Mouse (Mus musculus) stomach, postnatal 0 days (tissue): ENCODE measurements at regions not wholly inside any gene's neighbourhood (a gene's known extent, or its start where the extent isn't known, plus 50 kb on each side); places are given as distances from the start of the nearest gene placed in this dataset.

ENCODE experiments used
- ATAC-seq: fragments of 200-750 bp; cut with Nextera tagmentation; 2 replicates; pipeline ENCODE4 v1.8.0; 2017; ENCODE audit not compliant: low FRiP score, low TSS enrichment
- DNase-seq: peaks from one replicate; pipeline ENCODE4 v3.0.0-alpha.2; 2016; ENCODE audit warnings: low spot score
- H3K27ac ChIP-seq: fragments of 300-500 bp; sonication (generic); replicated peaks from 2 replicates; pipeline ENCODE4 v1.5.1; 2014; ENCODE audit warnings: mild to moderate bottlenecking, control low read depth
- H3K27me3 ChIP-seq: fragments of 300-500 bp; sonication (generic); 2 replicates; pipeline ENCODE4 v1.6.1; 2014; ENCODE audit warnings: low read length; ENCODE audit not compliant: control insufficient read depth, insufficient read depth
- H3K36me3 ChIP-seq: fragments of 300-500 bp; sonication (generic); 2 replicates; pipeline ENCODE4 v1.6.1; 2014; ENCODE audit warnings: low read length, mixed read lengths; ENCODE audit not compliant: control insufficient read depth, insufficient read depth
- H3K4me1 ChIP-seq: fragments of 300-500 bp; sonication (generic); replicated peaks from 2 replicates; pipeline ENCODE4 v1.6.1; 2014; ENCODE audit warnings: antibody characterized with exemption; ENCODE audit not compliant: control insufficient read depth, insufficient read depth
- H3K4me2 ChIP-seq: fragments of 300-500 bp; sonication (generic); replicated peaks from 2 replicates; pipeline ENCODE4 v1.6.1; 2014; ENCODE audit warnings: low read depth, mild to moderate bottlenecking, control low read depth, moderate library complexity
- H3K4me3 ChIP-seq: fragments of 300-500 bp; sonication (generic); 2 replicates; pipeline ENCODE4 v1.5.1; 2014; ENCODE audit warnings: low read depth, low read length, control low read depth
- H3K9ac ChIP-seq: fragments of 300-500 bp; sonication (generic); 2 replicates; pipeline ENCODE4 v1.6.1; 2014; ENCODE audit warnings: mild to moderate bottlenecking, low read length, control low read depth, mixed read lengths
- H3K9me3 ChIP-seq: fragments of 300-500 bp; sonication (generic); 2 replicates; pipeline ENCODE4 v1.6.1; 2016; ENCODE audit warnings: low read length; ENCODE audit not compliant: control insufficient read depth
- CTCF ChIP-seq: IDR thresholded peaks from 2 replicates; pipeline ENCODE4 v1.5.1; 2016; ENCODE audit warnings: antibody characterized with exemption, low read depth, mild to moderate bottlenecking, moderate library complexity
- EP300 ChIP-seq: optimal IDR thresholded peaks from 2 replicates; pipeline ENCODE3; 2016; ENCODE audit warnings: antibody characterized with exemption
- WGBS: fragments of 180-500 bp; shearing (Covaris S2); extraction: QIAGEN DNeasy Blood & Tissue Kit; methylation state at CpG from one replicate; pipeline ENCODE4 v1.1.7; 2014; 5-methylcytosine and 5-hydroxymethylcytosine counted together

DNA sequence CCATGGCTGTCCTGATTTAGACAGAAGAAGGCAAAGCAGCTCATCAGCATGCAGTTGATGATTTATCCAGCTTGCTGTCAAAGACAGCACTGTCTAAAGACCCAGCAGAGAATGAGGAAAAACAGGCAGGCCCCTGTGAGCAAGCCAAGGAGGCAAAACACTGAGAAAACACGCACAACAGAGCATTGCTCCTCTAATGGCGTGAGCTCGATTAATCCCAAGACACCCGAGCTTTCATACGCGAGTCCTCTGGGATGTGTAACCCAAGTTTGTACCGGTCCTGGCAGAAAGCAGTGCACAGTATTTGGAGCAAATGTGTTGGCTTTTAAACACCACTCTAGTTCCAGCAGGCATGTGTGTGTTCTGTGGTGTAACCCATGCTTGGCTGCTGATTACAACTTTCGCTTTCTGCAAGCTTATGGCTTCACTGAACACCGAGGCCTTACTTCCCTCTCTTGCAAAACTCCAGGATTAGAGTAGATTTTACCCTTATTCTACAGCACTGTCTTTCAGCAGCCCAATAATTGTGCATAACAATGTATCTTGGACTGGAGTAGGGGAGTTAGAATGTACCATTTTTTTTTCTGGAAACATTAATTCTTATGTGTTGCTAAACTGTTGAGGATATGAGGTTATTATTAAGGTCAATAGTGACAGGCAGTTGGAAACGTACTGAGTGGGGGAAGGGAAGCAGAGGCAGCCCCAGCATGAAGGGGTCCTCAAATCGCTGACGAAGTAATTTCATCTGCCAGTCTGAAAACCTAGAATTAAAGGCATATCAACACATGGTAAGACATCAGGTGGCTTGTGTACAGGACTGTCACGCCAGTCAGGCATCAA, 52.0 kb upstream of the Skap2 start:
- DNase-seq (no peak), ATAC-seq (peak; percentile 72; the same call in 1 of the 2 replicates)
- Histone ChIP-seq H3K36me3 (no peaks in the 10 kb centered on the region), H3K4me1 (no peaks in the 10 kb centered on the region), H3K9ac (no peak overlapping the region; the same call in 1 of the 2 replicates), H3K27me3 (no peaks in the 10 kb centered on the region), H3K4me2 (peak overlapping the region; percentile 27), H3K4me3 (no peak overlapping the region), H3K9me3 (no peaks in the 10 kb centered on the region), H3K27ac (peak overlapping the region; percentile 65)
- WGBS: 40% methylated on average over 13 of the region's 13 CpGs
- TF ChIP-seq EP300 (no peak), CTCF (no peak)
